Mouse (Mus musculus): Measurements from ENCODE around the gene Olfr1239. TPM values are rescaled to one million over a fixed set of nuclear protein-coding genes. Genes with fewer than 3 reads are reported as not detected.

The Olfr1239 gene
- not detected in 2 replicates for polyA plus RNA-seq (2012; rRNA removed; ENCODE audit: low replicate concordance)

DNA sequence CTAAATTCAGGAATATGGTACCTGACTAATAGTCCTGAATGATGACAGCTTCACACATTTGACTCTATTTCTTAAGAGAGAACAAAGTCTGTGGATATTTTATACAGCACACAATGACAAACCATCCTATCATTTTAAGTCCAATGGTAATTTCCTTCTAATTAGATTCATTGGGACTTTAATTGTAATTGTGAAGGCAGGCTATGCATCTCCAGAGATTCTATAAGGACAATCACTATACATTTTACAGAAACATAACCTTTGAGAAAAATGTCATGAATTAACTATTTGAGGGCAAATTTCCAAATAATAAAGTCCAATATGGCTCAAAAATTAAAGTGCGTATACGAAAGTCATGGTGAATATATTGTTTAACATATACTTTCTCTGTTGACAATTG is at the start of gene Olfr1239:
Olfr1239 (minus strand) TSS at position 101 of the 400 bp plus-strand sequence.

GRCm38 (mm10) chr2:89442900-89443299 is 22.7 kb upstream of the Olfr1239 start, which contains the start of gene Olfr1240:
Olfr1240 (minus strand) TSS chr2:89443000.

DNA sequence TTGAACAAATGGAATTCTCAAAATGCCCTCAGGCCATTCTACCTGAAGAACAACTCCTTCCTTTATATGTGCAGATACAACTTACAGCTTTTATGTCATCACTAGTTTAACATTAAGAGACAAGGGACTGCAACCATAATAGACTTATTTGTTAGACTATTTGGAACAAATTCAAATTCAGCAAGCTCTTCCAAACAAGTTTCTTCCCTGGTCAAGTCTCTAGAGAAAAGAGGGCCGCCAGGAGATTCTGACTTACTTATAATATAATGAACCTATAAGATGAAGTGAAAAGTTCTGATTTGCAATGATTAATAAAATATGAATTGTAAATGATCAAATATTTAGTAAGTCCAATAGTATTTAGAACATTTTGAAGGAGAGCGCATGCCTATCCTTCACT is 10.6 kb downstream of the Olfr1239 start, which contains the start of gene Olfr1238:
Olfr1238 (minus strand) TSS at position 101 of the 400 bp plus-strand sequence.

Other genes with a start within 250 kb of the Olfr1239 start
- gene Olfr1225, start 245.7 kb downstream of the Olfr1239 start, polyA plus RNA-seq (2012; rRNA removed; ENCODE audit: low replicate concordance): not detected in 2 replicates
- gene Olfr1226, start 220.4 kb downstream of the Olfr1239 start, polyA plus RNA-seq (2012; rRNA removed; ENCODE audit: low replicate concordance): not detected in 2 replicates
- gene Olfr1228, start 166.3 kb downstream of the Olfr1239 start, polyA plus RNA-seq (2012; rRNA removed; ENCODE audit: low replicate concordance): not detected in 2 replicates
- not detected in 2 replicates for gene Olfr1229, start 132.4 kb downstream of the Olfr1239 start, polyA plus RNA-seq (2012; rRNA removed; ENCODE audit: low replicate concordance)
- gene Olfr1230, start 123.1 kb downstream of the Olfr1239 start, polyA plus RNA-seq (2012; rRNA removed; ENCODE audit: low replicate concordance): not detected in 2 replicates
- not detected in 2 replicates for gene Olfr1231, start 113.3 kb downstream of the Olfr1239 start, polyA plus RNA-seq (2012; rRNA removed; ENCODE audit: low replicate concordance)
- gene Olfr1232, start 90.7 kb downstream of the Olfr1239 start, polyA plus RNA-seq (2012; rRNA removed; ENCODE audit: low replicate concordance): not detected in 2 replicates
- not detected in 2 replicates for gene Olfr1233, start 78.0 kb downstream of the Olfr1239 start, polyA plus RNA-seq (2012; rRNA removed; ENCODE audit: low replicate concordance)
- gene Olfr1234, start 55.5 kb downstream of the Olfr1239 start, polyA plus RNA-seq (2012; rRNA removed; ENCODE audit: low replicate concordance): not detected in 2 replicates
- not detected in 2 replicates for gene Olfr1238, start 10.7 kb downstream of the Olfr1239 start, polyA plus RNA-seq (2012; rRNA removed; ENCODE audit: low replicate concordance)
- gene Olfr1240, start 22.6 kb upstream of the Olfr1239 start, polyA plus RNA-seq (2012; rRNA removed; ENCODE audit: low replicate concordance): not detected in 2 replicates
- not detected in 2 replicates for gene Olfr1241, start 66.7 kb upstream of the Olfr1239 start, polyA plus RNA-seq (2012; rRNA removed; ENCODE audit: low replicate concordance)
- not detected in 2 replicates for gene Olfr1242, start 77.9 kb upstream of the Olfr1239 start, polyA plus RNA-seq (2012; rRNA removed; ENCODE audit: low replicate concordance)
- gene Olfr1243, start 111.1 kb upstream of the Olfr1239 start, polyA plus RNA-seq (2012; rRNA removed; ENCODE audit: low replicate concordance): not detected in 2 replicates
- gene Olfr1245, start 158.0 kb upstream of the Olfr1239 start, polyA plus RNA-seq (2012; rRNA removed; ENCODE audit: low replicate concordance): not detected in 2 replicates
- not detected in 2 replicates for gene Olfr1246, start 172.8 kb upstream of the Olfr1239 start, polyA plus RNA-seq (2012; rRNA removed; ENCODE audit: low replicate concordance)
- gene Olfr1247, start 193.7 kb upstream of the Olfr1239 start, polyA plus RNA-seq (2012; rRNA removed; ENCODE audit: low replicate concordance): not detected in 2 replicates
- not detected in 2 replicates for gene Olfr1248, start 197.8 kb upstream of the Olfr1239 start, polyA plus RNA-seq (2012; rRNA removed; ENCODE audit: low replicate concordance)
- gene Olfr1249, start 214.6 kb upstream of the Olfr1239 start, polyA plus RNA-seq (2012; rRNA removed; ENCODE audit: low replicate concordance): not detected in 2 replicates
- gene Olfr1250, start 241.1 kb upstream of the Olfr1239 start, polyA plus RNA-seq (2012; rRNA removed; ENCODE audit: low replicate concordance): not detected in 2 replicates

Measured in subcutaneous adipose tissue, adult 2 months (tissue).